Mouse (Mus musculus) MEL (cell line): ENCODE data around the gene Phyhipl. TPM values are rescaled to one million over a fixed set of nuclear protein-coding genes. Genes with fewer than 3 reads are reported as not detected.

Experiments
- DNase-seq: peaks from one replicate; pipeline ENCODE4 v3.0.0; 2011; ENCODE audit warnings: low read depth, low spot score
- H3K27ac ChIP-seq: 2 replicates; pipeline ENCODE4 v1.5.1; 2012; ENCODE audit warnings: low read depth, mild to moderate bottlenecking, control low read depth, low read length, moderate library complexity; ENCODE audit not compliant: control insufficient read depth
- H3K27me3 ChIP-seq, 2 experiments: fragments of 150-350 bp in 1 of 2; sonication (generic) in 1 of 2; 2 replicates each; pipeline ENCODE4 v1.6.1; 2012; ENCODE audit warnings: low read length in 2 of 2, mild to moderate bottlenecking in 2 of 2, improper control_type of control experiment in 1 of 2, moderate library complexity in 1 of 2; ENCODE audit not compliant: insufficient read depth in 2 of 2, control insufficient read depth in 1 of 2
- H3K36me3 ChIP-seq, 2 experiments: 2 replicates each; pipeline ENCODE4 v1.6.1; 2012 to 2014; ENCODE audit warnings: low read length in 2 of 2, improper control_type of control experiment in 1 of 2, inconsistent platforms in 1 of 2, mild to moderate bottlenecking in 1 of 2; ENCODE audit not compliant: insufficient read depth in 2 of 2, control insufficient read depth in 1 of 2
- H3K4me1 ChIP-seq, 2 experiments: fragments of 150-350 bp in 1 of 2; sonication (generic) in 1 of 2; 2 replicates each; pipeline ENCODE4 v1.6.1; 2012; ENCODE audit warnings: low read length in 2 of 2, improper control_type of control experiment in 1 of 2, mild to moderate bottlenecking in 1 of 2; ENCODE audit not compliant: insufficient read depth in 2 of 2, control insufficient read depth in 1 of 2
- H3K4me3 ChIP-seq, 2 experiments: fragments of 150-350 bp in 1 of 2; sonication (generic) in 1 of 2; 2 replicates each; pipeline ENCODE4 v1.5.1; 2012; ENCODE audit warnings: low read depth in 2 of 2, low read length in 2 of 2, mild to moderate bottlenecking in 2 of 2, moderate library complexity in 2 of 2, control low read depth in 1 of 2, improper control_type of control experiment in 1 of 2; ENCODE audit not compliant: control insufficient read depth in 1 of 2, insufficient read depth in 1 of 2
- H3K79me2 ChIP-seq: 2 replicates; pipeline ENCODE4 v1.6.1; 2012; ENCODE audit warnings: mild to moderate bottlenecking, low read length, moderate library complexity; ENCODE audit not compliant: control insufficient read depth, poor library complexity, insufficient read depth
- H3K9ac ChIP-seq: 2 replicates; pipeline ENCODE4 v1.6.1; 2012; ENCODE audit warnings: low read depth, mild to moderate bottlenecking, control low read depth, low read length, moderate library complexity; ENCODE audit not compliant: control insufficient read depth, poor library complexity, severe bottlenecking
- H3K9me3 ChIP-seq: fragments of 150-350 bp; sonication (generic); replicated peaks from 2 replicates; pipeline ENCODE4 v1.6.1; 2012; ENCODE audit warnings: mild to moderate bottlenecking, low read length, improper control_type of control experiment, moderate library complexity; ENCODE audit not compliant: insufficient read depth
- BHLHE40 ChIP-seq: IDR thresholded peaks from 2 replicates; pipeline ENCODE4 v1.6.1; 2012; ENCODE audit warnings: low read depth, mild to moderate bottlenecking, inconsistent platforms, low read length, improper control_type of control experiment, borderline replicate concordance
- CHD2 ChIP-seq: IDR thresholded peaks from 2 replicates; pipeline ENCODE4 v1.6.1; 2011; ENCODE audit warnings: low read length, improper control_type of control experiment
- CTCF ChIP-seq, 3 experiments: IDR thresholded peaks in 2 of 3; conservative IDR thresholded peaks in 1 of 3; 2 replicates each; pipeline ENCODE4 v1.5.1; 2011 to 2012; ENCODE audit warnings: low read length in 3 of 3, low read depth in 2 of 3, mild to moderate bottlenecking in 2 of 3, improper control_type of control experiment in 1 of 3, inconsistent platforms in 1 of 3, mixed read lengths in 1 of 3, moderate library complexity in 1 of 3; ENCODE audit not compliant: control insufficient read depth in 1 of 3, insufficient read depth in 1 of 3, poor library complexity in 1 of 3, severe bottlenecking in 1 of 3
- E2F4 ChIP-seq: IDR thresholded peaks from 2 replicates; pipeline ENCODE4 v1.6.1; 2011; ENCODE audit warnings: low read depth, low read length, improper control_type of control experiment, borderline replicate concordance
- ELF1 ChIP-seq: IDR thresholded peaks from 2 replicates; pipeline ENCODE4 v1.6.1; 2014; ENCODE audit warnings: low read depth, mild to moderate bottlenecking, inconsistent platforms, low read length, improper control_type of control experiment, moderate library complexity
- GATA1 ChIP-seq: IDR thresholded peaks from 2 replicates; pipeline ENCODE4 v1.6.1; 2011; ENCODE audit warnings: low read depth, low read length, improper control_type of control experiment
- HCFC1 ChIP-seq: IDR thresholded peaks from 2 replicates; pipeline ENCODE4 v1.6.1; 2012; ENCODE audit warnings: low read depth, mild to moderate bottlenecking, inconsistent platforms, low read length, improper control_type of control experiment, moderate library complexity
- JUND ChIP-seq: IDR thresholded peaks from 2 replicates; pipeline ENCODE4 v1.6.1; 2011; ENCODE audit warnings: low read depth, mild to moderate bottlenecking, improper control_type of control experiment, low read length
- MAZ ChIP-seq: IDR thresholded peaks from 2 replicates; pipeline ENCODE4 v1.6.1; 2012; ENCODE audit warnings: low read depth, mild to moderate bottlenecking, inconsistent platforms, low read length, improper control_type of control experiment
- MEF2A ChIP-seq: IDR thresholded peaks from 2 replicates; pipeline ENCODE4 v1.6.1; 2014; ENCODE audit warnings: low read depth, mild to moderate bottlenecking, inconsistent platforms, low read length, improper control_type of control experiment; ENCODE audit not compliant: poor library complexity, insufficient replicate concordance, severe bottlenecking; ENCODE audit errors: extremely low read depth
- MXI1 ChIP-seq: IDR thresholded peaks from 2 replicates; pipeline ENCODE4 v1.6.1; 2011; ENCODE audit warnings: mild to moderate bottlenecking, low read depth, low read length, improper control_type of control experiment
- MYB ChIP-seq: IDR thresholded peaks from 2 replicates; pipeline ENCODE4 v1.6.1; 2011; ENCODE audit warnings: mild to moderate bottlenecking, low read depth, low read length, improper control_type of control experiment
- MYC ChIP-seq: IDR thresholded peaks from 2 replicates; pipeline ENCODE4 v1.6.1; 2011; ENCODE audit warnings: low read depth, mild to moderate bottlenecking, low read length, improper control_type of control experiment, moderate library complexity
- NELFE ChIP-seq: IDR thresholded peaks from 2 replicates; pipeline ENCODE4 v1.6.1; 2011; ENCODE audit warnings: low read depth, low read length, improper control_type of control experiment
- POLR2A ChIP-seq, 2 experiments: IDR thresholded peaks; 2 replicates each; pipeline ENCODE4 v1.6.1; 2011 to 2012; ENCODE audit warnings: low read length in 2 of 2, mild to moderate bottlenecking in 2 of 2, control low read depth in 1 of 2, improper control_type of control experiment in 1 of 2, low read depth in 1 of 2, moderate library complexity in 1 of 2; ENCODE audit not compliant: control insufficient read depth in 1 of 2, insufficient read depth in 1 of 2, poor library complexity in 1 of 2
- POLR2AphosphoS2 ChIP-seq: IDR thresholded peaks from 2 replicates; pipeline ENCODE4 v1.6.1; 2011; ENCODE audit warnings: low read length, improper control_type of control experiment
- SIN3A ChIP-seq: IDR thresholded peaks from 2 replicates; pipeline ENCODE4 v1.6.1; 2012; ENCODE audit warnings: low read length, improper control_type of control experiment, inconsistent platforms
- TAL1 ChIP-seq: IDR thresholded peaks from 2 replicates; pipeline ENCODE4 v1.6.1; 2012; ENCODE audit warnings: mild to moderate bottlenecking, inconsistent platforms, low read length, moderate library complexity, mixed read lengths
- TBP ChIP-seq: IDR thresholded peaks from 2 replicates; pipeline ENCODE4 v1.8.0; 2011; ENCODE audit warnings: low read depth, low read length, improper control_type of control experiment
- TCF12 ChIP-seq: IDR thresholded peaks from 2 replicates; pipeline ENCODE4 v1.6.1; 2014; ENCODE audit warnings: low read depth, mild to moderate bottlenecking, inconsistent platforms, low read length, improper control_type of control experiment, moderate library complexity
- USF1 ChIP-seq: IDR thresholded peaks from 2 replicates; pipeline ENCODE4 v1.6.1; 2014; ENCODE audit warnings: low read depth, mild to moderate bottlenecking, inconsistent platforms, low read length, improper control_type of control experiment, moderate library complexity
- ZC3H11A ChIP-seq: IDR thresholded peaks from 2 replicates; pipeline ENCODE4 v1.6.1; 2012; ENCODE audit warnings: low read depth, mild to moderate bottlenecking, inconsistent platforms, low read length, improper control_type of control experiment
- ZKSCAN1 ChIP-seq: IDR thresholded peaks from 2 replicates; pipeline ENCODE4 v1.6.1; 2012; ENCODE audit warnings: low read depth, mild to moderate bottlenecking, inconsistent platforms, low read length, improper control_type of control experiment, moderate library complexity
- ZMIZ1 ChIP-seq: IDR thresholded peaks from 2 replicates; pipeline ENCODE4 v1.6.1; 2012; ENCODE audit warnings: low read depth, mild to moderate bottlenecking, inconsistent platforms, low read length, improper control_type of control experiment, moderate library complexity
- polyA plus RNA-seq, 2 experiments: library from polyadenylated mRNA; stranded (reverse) in 1 of 2; unstranded in 1 of 2; fragments of >175 nt in 1 of 2; fragments of >200 nt in 1 of 2; gene quantifications; 2 replicates each; pipeline versions ENCODE4 v1.2.1 to v1.2.4; 2012; ENCODE audit warnings: low replicate concordance in 2 of 2, low read depth in 1 of 2; ENCODE audit not compliant: insufficient read length in 2 of 2, insufficient read depth in 1 of 2, missing spikeins in 1 of 2
- total RNA-seq: library from RNA; depleted of rRNA; stranded (reverse); fragments of 300-350 nt; gene quantifications from 2 replicates; pipeline ENCODE4 v1.2.3, GENCODE M21; 2012

Phyhipl gene
- total and polyA plus RNA-seq, 3 experiments: not detected

- no peaks in the 10 kb centered on the region for H3K27me3 ChIP-seq
- H3K36me3 ChIP-seq: no peaks in the 10 kb centered on the region
- TF ChIP-seq MXI1 (no peak), ZKSCAN1 (no peak), CTCF (IDR thresholded peaks at IDR 0.05 in 2 of 3, conservative IDR thresholded peaks at IDR 0.05 in 1 of 3; ENCODE audit: control insufficient read depth in 1 of 3, insufficient read depth in 1 of 3, low read depth in 2 of 3, low read length in 3 of 3, poor library complexity in 1 of 3, severe bottlenecking in 1 of 3) (no peak), ELF1 (no peak), CHD2 (no peak), NELFE (no peak), ZMIZ1 (no peak), BHLHE40 (no peak), ZC3H11A (no peak), TAL1 (no peak), JUND (no peak), E2F4 (no peak), POLR2A (IDR thresholded peaks at IDR 0.05; ENCODE audit: control insufficient read depth in 1 of 2, insufficient read depth in 1 of 2, low read depth in 1 of 2, low read length in 2 of 2, poor library complexity in 1 of 2) (no peak), MAZ (no peak), SIN3A (no peak), HCFC1 (no peak), USF1 (no peak)
- H3K27ac ChIP-seq: no peak overlapping the region
- H3K9me3 ChIP-seq: no peaks in the 10 kb centered on the region
- no peaks in the 10 kb centered on the region for H3K4me1 ChIP-seq
- no peaks in the 10 kb centered on the region for H3K79me2 ChIP-seq
- H3K4me3 ChIP-seq: no peak overlapping the region
- DNase-seq: no peak
- no peak overlapping the region for H3K9ac ChIP-seq
Observed at GRCm38 (mm10) chr10:70688881-70689280, 33.1 kb upstream of the Phyhipl start.

GRCm38 (mm10) chr10:70686941-70687703 lies 31.4 kb upstream of the Phyhipl start:
- no peaks in the 10 kb centered on the region for H3K79me2 ChIP-seq
- no peak for TF ChIP-seq TCF12
- TF ChIP-seq MYB: no peak
- no peak for TF ChIP-seq BHLHE40
- no peak for TF ChIP-seq ZC3H11A
- no peak for TF ChIP-seq TBP
- no peak for TF ChIP-seq JUND
- TF ChIP-seq GATA1: no peak
- no peak for TF ChIP-seq TAL1
- no peak for TF ChIP-seq ELF1
- no peak for TF ChIP-seq MEF2A
- no peak for TF ChIP-seq POLR2AphosphoS2
- no peak for TF ChIP-seq ZKSCAN1
- no peak for TF ChIP-seq MYC
- H3K36me3 ChIP-seq: no peaks in the 10 kb centered on the region
- H3K4me1 ChIP-seq: no peaks in the 10 kb centered on the region
- no peak overlapping the region for H3K9ac ChIP-seq
- H3K9me3 ChIP-seq: no peaks in the 10 kb centered on the region
- no peak for DNase-seq
- no peak overlapping the region for H3K27ac ChIP-seq
- no peak overlapping the region for H3K4me3 ChIP-seq
- H3K27me3 ChIP-seq: no peaks in the 10 kb centered on the region
